Mouse (Mus musculus) megakaryocyte, adult 5-6 weeks (primary cell): Measurements from ENCODE around the gene Jpt1. TPM values are rescaled to one million over a fixed set of nuclear protein-coding genes. Genes with fewer than 3 reads are reported as not detected.
"Not testable (repeated sequence)": the region's sequence is repeated elsewhere in the genome, so short reads cannot be mapped to it uniquely, and the experiment has no call there.

Experiments
- ATAC-seq: 2 replicates; pipeline ENCODE4 v1.8.0; 2016; ENCODE audit warnings: mild to moderate bottlenecking, inconsistent platforms; ENCODE audit not compliant: poor library complexity, severe bottlenecking
- total RNA-seq, 2 experiments: library from RNA; stranded (forward) in 1 of 2; stranded (reverse) in 1 of 2; fragments of 153-499, 151-499 nt in 1 of 2; fragments of 221-1000, 200-1000 nt in 1 of 2; gene quantifications; 2 replicates each; pipeline versions ENCODE4 v1.2.3 to v1.2.4; 2015 to 2017

Jpt1 gene
- total RNA-seq, 2 experiments from 2014 or later = 181 to 220 TPM

DNA sequence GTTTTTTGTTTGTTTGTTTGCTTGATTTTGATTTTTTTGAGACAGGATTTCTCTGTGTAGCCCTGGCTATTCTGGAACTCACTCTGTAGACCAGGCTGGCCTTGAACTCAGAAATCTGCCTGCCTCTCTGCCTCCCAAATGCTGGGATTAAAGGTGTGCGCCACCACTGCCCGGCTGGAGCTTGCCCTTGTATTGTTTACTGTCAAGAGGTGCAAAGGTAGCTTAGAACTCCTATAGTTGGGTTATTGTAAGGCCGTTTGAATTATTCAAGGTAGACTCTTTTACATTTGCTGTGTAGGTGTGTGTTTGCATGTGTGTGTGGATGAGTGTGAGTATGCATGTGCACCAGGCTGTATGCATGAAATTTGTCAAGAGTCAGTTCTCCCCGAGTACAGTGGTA, 37.6 kb downstream of the Jpt1 start:
- ATAC-seq = not testable (repeated sequence)

DNA sequence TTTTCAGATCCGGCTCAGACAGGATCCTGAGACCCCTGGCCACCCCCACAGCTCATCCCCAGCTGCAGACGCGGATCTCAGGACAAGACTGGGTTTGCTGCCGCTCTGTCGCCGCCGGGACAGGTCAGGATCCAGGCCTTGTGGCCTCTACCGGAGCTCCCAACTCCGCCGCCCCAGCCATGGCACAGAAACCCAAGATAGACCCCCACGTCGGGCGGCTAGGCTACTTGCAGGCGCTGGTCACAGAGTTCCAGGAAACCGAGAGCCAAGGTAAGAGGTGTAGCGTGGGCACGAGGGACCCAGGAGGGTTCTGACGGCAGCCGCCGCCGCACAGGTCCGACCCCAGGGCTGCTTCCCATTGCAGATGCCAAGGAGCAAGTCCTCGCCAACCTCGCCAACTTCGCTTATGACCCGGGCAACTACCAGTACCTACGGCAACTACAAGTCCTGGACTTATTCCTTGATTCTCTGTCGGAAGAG, 38.4 kb downstream of the Jpt1 start:
- peak; percentile 9; the same call in 1 of the 2 replicates for ATAC-seq

DNA sequence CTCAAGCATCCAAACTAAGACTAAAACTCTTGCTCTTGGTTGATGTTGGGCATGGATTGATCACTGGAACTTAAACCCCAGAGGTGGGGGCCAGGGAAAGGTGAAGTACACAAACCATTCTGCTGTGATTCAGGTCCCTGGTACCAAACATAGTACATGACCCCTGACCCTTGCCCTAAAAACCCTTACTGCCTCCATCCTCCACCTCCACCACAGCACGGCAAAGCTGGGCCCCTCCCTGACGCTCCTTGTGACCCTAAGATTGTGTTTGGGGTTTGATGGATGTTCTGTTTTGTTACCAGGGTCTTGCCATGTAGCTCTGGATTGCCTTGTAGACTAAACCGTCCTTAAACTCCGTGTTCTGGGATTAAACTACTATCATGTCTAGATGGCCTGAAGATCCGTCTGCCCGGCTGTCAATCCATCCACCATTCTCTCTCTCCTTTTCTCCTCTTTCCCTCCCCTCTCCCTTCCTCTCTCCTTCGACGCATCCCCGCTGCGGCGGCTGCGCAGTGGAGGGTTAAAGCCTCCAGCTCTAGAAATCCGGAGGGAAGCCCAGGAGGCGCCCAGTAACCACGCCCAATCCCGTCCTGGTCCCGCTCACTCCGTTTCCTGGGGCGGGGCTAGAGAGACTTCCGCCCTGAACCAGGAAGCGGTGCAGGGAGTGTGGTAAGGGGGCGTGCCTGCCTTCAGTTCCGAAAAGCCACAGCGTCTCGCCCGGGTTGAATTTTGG, 39.0 kb downstream of the Jpt1 start, which contains the start of gene Armc7:
Gene Armc7, plus strand, starts transcription at position 643 of the 733 bp plus-strand sequence.
- ATAC-seq = peak; percentile 86

DNA sequence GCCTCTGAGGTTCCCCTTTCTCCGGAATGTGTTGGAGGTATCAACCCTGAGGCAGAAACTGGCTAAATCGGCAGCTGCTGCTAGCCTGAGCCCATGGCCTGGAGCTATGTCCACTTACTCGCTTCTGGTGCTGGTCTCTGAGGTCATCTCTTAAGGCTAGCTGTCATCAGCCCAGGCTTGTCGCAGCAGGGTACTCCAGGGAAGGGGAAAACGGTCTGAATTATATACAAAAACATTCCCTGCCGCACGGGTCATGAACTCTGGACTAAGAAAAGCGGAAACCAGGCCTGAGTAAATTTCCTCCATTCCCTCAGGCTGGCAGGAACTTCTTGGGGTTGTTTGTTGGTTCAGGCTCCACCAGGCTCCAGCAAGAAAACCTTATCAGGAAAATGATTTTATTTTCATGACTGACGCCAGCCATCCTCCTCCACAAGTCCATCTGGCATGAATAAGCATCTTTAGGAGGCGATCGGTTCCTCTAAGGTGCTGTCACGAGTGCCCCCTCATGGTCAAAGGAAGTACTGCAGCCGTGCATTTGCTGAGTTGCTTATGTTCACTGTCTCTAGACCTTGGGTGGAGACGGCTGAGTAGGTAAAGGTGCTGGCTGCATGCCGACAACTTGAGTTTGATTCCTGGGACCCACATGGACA, 40.4 kb downstream of the Jpt1 start:
- peak; percentile 67 for ATAC-seq

DNA sequence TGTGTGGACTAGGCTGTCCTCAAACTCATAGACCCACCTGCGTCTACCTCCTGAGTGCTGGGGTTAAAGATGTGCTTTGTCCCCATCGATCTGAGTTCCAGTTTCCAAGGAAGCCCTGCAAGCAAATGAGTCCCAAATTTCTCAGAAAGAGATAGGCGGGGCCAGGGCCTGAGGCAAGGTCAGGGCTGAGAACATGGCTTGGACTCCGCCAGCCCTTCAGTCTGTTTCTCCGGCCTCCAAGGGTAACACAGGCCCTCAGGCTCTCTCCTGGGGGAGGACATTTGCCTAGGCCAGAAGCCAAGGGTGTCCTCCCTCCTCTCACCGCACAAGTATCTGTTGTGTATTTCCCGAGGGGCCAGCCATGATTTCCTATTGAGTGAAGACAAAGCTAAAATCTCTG, 42.0 kb downstream of the Jpt1 start:
- no peak for ATAC-seq

DNA sequence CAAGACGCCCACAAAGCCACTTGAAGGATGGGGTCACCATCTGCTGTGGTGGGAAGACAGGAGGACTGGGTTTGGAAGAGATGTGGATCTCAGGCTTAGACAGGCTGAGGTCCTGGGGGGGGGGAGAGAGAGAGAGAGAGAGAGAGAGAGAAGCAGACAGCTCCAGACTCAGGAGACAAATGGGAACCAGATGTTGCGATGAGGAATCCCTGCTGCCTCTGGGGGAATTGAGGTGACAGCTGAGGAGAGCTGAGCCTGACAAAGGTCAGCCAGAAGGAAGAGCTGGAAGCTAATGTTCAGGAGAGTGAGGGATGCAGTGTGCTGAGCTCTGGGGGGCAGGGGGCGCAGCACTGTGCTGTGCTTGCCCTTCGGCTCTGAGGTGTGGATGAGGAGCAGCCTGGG, 47.0 kb downstream of the Jpt1 start:
- ATAC-seq = no peak

DNA sequence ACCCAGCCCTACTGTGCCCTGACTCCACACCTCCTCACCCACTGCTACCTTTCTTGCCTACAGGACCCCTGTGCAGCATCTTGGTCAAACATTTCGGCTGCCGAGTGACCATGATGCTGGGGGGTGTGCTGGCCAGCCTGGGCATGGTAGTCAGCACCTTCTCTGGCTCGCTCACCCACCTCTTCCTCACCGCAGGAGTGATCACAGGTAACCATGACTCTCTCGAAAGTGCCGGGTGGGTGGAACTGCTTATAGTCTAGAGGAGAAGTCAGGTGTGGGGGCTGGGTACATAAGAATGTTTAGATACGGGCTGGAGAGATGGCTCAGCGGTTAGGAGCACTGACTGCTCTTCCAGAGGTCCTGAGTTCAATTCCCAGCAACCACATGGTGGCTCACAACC, 49.3 kb downstream of the Jpt1 start:
- no peak for ATAC-seq

DNA sequence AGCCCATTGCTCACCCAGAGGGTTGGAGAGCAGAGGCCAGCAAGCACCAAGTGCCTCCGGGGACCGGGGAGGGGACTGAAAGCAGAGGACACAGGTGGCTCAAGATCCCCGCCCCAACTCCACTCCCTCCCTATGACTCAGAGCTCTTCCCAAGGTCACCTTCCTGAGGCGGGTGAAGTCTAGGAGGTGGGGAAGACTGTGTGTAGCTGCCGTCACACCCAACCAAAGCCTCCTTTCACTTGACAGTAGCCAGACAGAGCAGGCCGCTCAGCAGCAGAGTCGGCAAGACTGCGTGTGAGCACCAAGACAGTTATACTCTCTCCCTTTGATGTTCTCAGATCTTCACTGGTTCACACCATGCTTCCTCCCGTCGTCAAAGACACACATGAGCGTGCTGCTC, 50.8 kb downstream of the Jpt1 start:
- ATAC-seq = no peak

DNA sequence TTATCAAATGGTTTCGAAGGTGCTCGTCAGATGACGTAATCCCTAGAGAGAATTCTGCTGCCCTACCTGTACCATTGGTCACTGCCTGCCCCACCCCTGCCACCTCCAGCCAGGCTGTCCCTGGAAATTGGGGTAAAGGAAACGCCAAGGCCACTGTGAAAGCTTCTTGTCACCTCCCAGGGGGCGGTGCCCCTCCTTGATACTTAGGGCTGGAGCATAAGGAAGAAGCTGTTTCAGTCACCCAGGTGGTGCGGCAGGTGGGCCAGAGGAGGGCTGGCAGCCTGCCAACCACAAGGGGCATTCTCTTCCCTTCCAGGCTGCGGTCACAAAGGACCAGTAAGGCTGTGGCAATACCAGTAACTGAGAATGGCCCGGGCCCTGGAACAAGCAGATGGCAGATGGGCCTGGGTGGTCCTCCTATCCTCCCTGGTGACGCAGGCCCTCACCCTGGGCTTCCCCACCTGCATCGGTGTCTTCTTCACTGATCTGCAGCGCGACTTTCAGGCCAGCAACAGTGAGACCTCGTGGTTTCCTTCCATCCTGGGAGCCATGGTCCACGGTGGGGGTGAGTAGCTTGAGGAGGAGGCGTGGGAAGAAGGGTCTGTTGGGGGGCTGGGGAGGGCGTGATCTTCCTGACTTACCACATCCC, 51.8 kb downstream of the Jpt1 start, which contains the start of gene Slc16a5:
Gene Slc16a5, plus strand, starts transcription at position 232 of the 649 bp plus-strand sequence.
- ATAC-seq = no peak

DNA sequence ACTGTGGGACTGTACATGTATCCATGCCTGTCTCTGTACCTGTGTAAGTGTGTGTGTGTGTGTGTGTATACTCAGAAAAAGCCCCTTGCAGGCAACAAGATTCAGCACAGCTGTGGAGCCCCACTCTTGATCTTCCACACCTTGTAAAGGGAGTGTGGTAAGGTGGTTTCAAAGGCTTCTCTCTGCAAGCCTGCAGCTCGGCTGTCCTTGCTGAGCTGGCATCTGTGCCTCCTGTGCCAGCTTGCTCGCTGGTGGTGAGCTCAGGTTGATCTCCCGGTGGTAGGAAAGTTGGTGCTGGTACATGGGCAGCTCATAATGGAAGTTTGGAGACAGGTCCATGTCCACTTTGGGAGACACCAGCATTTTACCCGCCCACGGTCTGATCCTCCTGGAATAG, 52.3 kb downstream of the Jpt1 start:
- no peak for ATAC-seq

DNA sequence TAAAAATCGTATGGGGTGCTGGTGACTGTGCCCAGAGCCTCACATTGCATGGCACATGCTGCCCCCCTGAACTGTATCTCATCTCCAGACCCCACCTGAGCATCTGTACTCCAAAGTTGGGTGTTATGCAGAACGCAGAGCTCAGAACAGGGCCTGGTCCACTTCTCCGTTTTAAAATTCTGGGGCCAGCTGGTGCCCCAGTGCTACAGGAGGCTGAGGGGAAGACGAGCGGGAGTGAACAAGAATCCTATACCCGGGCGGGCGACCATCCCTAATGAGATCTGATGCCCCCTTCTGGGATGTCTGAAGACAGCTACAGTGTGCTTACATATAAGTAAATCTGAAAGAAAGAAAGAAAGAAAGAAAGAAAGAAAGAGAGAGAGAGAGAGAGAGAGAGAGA, 53.2 kb downstream of the Jpt1 start:
- ATAC-seq = no peak

DNA sequence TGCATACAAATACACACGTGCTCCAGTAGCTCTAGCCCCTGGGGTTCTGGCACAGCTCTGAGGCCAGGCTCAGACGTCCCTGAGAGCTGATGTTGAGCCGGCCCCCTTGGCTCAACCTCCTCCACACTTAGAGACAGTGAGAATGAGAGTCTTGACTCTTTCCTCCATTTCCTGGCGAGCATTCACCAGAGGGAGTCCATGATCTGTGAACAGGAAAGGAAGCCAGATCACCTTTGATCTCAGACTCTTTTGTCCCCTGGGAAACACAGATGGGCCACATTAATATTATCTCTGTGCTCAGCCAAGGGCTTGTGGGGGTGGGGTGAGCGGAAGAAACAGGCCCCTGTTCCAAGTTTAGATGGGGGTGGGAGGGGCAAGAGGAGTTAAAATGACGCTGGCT, 56.8 kb downstream of the Jpt1 start:
- no peak for ATAC-seq

DNA sequence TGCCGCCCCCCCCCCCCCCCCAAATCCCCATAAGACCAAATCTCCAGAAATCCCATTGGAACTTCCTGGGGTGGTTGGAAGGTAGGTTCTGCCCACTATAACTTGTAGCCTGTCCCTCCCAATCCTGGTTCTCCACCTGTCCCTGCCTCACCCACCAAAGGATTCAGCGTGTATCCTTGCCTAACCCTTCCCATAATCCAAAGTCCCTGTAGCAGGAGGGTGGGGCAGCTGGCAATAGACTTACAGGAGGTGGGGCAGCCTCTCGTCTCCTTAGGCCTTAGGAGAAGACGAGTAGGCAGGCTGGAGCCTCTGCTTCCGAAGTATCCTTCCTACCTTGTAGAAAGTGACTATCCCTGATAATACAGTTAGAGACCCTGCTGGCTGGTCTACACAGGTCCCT, 58.0 kb downstream of the Jpt1 start:
- no peak for ATAC-seq

DNA sequence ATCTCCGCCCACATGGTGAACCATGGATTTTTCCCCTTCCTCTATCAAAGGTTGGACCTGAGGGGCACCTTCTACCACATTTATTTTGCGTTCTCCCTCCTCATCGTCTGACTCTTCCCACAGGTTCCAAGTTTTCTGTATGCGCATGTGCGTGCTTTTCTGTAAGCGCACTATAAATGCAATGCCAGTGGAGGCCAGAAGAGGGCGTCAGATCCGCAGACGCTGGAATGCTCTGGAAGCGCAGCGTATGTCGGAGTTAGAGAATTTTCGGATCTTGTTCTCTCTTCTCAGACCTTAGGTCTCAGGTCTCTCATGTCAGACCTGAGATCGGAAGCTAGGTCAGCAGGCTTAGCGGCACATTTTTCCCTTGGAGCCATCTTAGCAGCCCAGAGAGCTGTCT, 58.6 kb downstream of the Jpt1 start:
- no peak for ATAC-seq

DNA sequence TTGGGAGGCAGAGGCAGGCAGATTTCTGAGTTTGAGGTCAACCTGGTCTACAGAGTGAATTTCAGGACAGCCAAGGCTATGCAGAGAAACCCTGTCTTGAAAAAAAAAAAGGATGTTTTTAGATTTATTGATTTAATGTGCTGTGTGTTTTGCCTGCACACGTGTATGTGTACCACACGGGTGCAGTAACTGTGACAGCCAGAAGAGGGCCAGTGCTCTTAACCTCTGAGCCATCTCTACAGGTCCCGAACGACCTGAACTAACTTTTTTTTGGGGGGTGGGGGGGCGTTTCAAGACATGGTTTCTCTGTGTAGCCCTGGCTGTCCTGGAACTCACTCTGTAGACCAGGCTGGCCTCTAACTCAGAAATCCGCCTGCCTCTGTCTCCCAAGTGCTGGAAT, 59.4 kb downstream of the Jpt1 start:
- not testable (repeated sequence) for ATAC-seq

DNA sequence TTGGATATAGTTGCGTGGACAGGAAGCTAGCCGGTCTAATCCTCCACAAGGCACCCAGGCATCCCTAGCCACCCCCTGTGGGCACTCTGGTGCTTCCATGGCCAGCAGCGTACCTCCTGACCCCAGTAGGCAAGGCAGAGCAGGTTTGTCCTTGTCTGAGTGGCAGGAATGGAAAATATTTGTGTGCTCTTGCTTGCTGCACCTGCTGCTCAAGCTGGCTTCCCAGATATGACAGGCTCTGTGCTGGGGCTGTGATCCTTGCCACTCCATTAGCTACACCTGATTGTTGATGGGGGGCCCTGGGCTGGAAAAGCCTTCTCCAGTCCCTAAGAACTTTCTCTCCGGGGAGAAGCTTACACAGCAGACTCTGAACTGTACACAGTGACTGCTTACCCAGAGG, 60.9 kb downstream of the Jpt1 start:
- no peak for ATAC-seq

DNA sequence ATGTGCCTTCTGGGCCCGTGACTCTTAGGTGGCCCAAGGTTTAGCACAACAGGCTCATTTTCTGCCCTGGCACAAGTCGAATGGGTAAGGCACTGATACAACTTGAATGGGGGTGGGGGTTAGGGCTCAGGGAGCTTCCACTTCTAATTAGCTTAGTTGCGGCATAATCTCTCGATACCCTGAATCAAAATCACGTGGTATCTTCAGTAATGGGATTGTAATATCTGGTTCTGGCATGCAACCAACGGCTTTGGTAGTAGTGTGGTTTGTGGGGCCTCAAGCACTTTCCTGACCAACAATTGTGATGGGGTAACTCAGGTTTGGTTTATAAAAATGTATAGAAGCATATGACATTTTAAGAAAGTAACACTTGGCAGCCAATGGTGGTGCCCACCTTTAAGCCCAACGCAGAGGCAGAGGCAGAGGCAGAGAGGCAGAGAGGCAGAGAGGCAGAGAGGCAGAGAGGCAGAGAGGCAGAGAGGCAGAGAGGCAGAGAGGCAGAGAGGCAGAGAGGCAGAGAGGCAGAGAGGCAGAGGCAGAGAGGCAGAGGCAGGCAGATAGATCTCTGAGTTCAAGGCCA, 61.8 kb downstream of the Jpt1 start:
- ATAC-seq = no peak

DNA sequence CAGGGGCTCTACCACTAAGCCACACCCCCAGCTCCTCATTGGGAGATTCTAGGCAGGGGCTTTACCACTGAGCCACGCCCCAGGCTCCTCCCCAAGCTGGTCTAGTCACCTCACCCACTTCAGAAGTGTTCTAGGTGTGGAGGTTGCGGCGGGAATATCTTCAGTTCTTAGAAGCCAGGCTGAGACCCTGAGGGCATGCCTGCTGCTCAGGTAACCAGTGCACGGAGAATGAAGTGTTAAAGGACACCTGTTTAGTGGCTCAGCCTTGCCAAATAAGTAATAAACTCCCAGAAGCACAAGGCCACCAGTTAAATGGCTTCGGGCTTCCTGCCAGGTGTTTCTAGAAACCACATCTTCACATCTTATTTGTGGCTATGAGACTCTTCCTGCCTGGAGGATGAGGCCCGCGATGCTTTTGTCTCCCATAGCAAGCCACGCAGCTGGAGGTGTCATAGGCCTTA, 62.4 kb downstream of the Jpt1 start:
- ATAC-seq = no peak

DNA sequence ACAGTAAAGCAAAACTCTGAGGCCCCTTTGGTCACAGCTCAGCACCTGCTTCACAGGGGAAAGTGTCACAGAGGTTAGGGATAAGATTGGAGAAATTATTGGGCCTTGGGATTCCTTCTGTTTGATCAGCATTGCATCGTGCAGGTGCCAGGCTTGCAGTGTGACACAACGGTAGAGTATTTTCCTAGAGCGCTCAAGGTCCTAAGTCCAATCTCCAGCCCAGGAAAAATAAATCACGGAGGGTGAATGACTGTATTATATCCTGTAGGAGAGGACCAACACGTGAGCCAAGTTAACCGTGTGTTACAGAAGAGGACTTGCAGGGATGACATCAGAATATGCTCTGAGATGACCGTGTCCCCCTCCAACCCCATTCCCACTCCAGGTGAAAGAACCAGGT, 64.0 kb downstream of the Jpt1 start:
- ATAC-seq = no peak

DNA sequence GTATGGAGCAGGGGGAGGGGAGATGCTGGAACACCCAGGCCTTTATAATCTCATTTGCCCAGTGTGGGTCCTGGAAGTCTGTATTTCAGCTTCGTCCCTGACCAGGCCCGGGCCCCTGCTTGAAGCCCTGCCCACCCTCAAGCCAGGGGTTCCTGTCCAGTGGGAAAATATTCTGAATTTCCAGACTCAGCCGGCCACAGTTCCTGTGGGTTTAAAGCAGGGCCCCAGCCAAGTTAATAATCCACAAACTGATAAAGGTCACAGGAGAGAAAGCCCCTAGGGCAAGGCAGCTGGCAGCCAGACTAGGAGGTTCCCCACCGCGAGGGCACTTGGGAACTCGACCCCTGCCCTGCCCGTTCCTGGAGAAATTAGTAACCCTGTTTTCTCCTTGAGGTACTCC, 65.2 kb downstream of the Jpt1 start:
- no peak for ATAC-seq

DNA sequence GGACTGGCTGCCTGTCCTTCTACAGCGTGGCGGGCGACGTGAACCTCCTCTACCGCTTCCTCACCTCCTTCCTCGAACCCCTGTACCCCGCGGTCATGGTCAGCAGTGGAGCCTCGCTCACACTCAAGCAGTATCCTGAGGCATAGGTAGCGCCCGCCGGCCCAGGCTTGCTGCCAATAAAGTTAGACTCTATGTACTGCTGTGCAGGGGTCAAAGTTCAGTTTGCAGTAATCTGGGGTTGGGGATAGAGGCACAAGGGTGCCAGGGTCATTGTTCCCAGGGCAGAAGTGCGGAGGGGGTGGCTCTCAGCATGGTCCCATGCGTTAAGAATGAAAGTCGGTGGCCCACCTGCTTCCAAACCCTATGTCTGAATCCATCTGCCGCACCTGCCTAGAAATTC, 66.1 kb downstream of the Jpt1 start:
- no peak for ATAC-seq
